Mouse (Mus musculus): ENCODE results near the gene Chaf1b. TPM values are rescaled to one million over a fixed set of nuclear protein-coding genes. Genes with fewer than 3 reads are reported as not detected.

The Chaf1b gene
- 74.8 and 78.9 TPM in 2 replicates for polyA plus RNA-seq (2015; fragmentation: Nextera tagmentation; extraction: Ambion mirVana)

DNA sequence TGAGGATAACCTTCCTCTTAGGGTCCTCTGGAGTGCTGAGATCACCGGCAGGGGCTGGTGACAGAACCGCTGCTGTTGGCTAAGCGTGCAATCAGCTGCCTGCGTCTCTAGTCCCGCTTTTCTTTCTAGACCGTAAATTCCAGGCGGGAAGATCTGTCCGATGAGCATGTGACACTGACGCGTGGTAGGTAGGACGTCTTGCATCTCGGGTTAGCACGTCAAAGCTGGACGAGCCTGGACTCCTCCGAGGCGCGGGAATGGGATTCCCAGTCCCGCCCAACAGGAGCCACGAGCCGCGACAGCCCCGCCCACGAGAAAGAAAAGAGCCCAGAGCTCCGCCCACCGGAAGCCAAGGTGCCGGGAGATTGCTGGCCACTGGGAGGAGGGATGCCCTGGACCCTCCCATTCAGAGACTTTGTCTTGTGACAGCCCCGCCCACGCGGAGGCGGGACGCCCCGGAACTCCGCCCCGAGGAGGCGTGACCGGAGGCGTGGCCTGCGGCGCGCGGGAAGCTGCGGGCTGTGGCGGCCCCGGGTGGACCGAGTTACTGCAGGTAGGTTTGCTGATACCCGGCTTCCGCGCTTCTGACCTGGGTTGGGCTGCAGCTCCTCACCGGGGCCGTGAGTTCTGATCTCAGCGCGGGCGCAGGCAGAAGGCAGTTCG lies at the start of gene Chaf1b:
Gene Chaf1b (plus strand): TSS at position 479 of the 663 bp plus-strand sequence.
- ATAC-seq (replicated peaks; ENCODE audit: low FRiP score), result peak; percentile 94
- WGBS, result under 1% methylated on average over 54 of the region's 54 CpGs
- H3K36me3 ChIP-seq, result peaks cover 18% of the 10 kb centered on the region
- no peaks in the 10 kb centered on the region for H3K27me3 ChIP-seq
- H3K9ac ChIP-seq, result peak within 1 kb of the TSS; percentile 74
- H3K4me2 ChIP-seq, result peak within 1 kb of the TSS; percentile 86
- peak within 1 kb of the TSS; percentile 59 for H3K27ac ChIP-seq
- no peaks in the 10 kb centered on the region for H3K9me3 ChIP-seq (replicated peaks)
- H3K4me3 ChIP-seq (replicated peaks), result peak within 1 kb of the TSS; percentile 79
- peaks cover 28% of the 10 kb centered on the region for H3K4me1 ChIP-seq

DNA sequence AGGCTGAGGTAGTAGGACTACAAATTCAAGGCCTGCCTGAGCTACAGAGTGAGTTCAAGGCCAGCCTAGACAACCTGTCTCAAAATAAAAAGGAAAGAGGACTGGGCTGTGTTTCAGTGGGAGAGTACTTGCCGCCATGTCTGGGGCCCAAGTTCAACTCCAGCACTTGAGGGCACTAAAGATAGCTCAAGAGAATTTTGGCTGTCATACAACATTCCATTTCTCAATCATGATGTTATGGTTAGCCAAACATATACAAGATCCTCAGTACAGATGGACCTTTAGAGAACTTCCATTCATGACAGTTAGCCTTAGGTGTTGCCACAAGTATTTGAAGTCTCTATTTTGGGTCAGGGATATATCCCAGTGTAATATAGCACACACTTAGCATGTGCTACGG lies 49.6 kb upstream of the Chaf1b start:
- Histone ChIP-seq H3K36me3 (no peaks in the 10 kb centered on the region), H3K27me3 (no peaks in the 10 kb centered on the region), H3K27ac (no peak overlapping the region), H3K9ac (no peak overlapping the region), H3K9me3 (replicated peaks) (no peaks in the 10 kb centered on the region), H3K4me1 (peaks cover 39% of the 10 kb centered on the region), H3K4me2 (peak overlapping the region; percentile 70; the same call in 1 of the 2 replicates), H3K4me3 (replicated peaks) (no peak overlapping the region)
- WGBS, result 90% methylated on average over 2 of the region's 2 CpGs
- ATAC-seq (replicated peaks; ENCODE audit: low FRiP score), result no peak

DNA sequence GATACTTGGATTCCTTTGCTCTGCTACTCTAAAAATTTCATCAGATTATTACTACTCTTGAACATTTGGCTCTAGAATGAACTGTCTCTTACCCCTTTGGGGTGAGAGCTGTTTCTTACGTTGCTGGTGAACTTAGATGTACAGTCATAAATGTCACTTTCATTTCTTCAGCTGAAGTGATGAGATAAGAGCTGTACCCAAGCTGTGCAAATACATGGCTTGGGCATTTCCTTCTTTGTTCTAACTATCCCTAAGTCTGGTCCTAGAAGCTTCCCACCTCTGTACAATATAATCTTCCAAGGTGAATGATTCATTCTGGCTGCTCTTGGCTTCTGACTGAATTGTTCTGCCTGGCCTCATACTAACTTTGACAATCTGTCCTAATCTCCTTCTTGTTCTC lies 44.7 kb upstream of the Chaf1b start:
- 89% methylated on average over 1 of the region's 1 CpGs for WGBS
- ATAC-seq (replicated peaks; ENCODE audit: low FRiP score), result no peak
- H3K4me1 ChIP-seq, result peaks cover 9% of the 10 kb centered on the region
- peaks cover 2% of the 10 kb centered on the region for H3K36me3 ChIP-seq
- no peak overlapping the region for H3K27ac ChIP-seq
- H3K4me3 ChIP-seq (replicated peaks), result no peak overlapping the region
- H3K27me3 ChIP-seq, result no peaks in the 10 kb centered on the region
- H3K4me2 ChIP-seq, result no peak overlapping the region
- no peaks in the 10 kb centered on the region for H3K9me3 ChIP-seq (replicated peaks)
- no peak overlapping the region for H3K9ac ChIP-seq

DNA sequence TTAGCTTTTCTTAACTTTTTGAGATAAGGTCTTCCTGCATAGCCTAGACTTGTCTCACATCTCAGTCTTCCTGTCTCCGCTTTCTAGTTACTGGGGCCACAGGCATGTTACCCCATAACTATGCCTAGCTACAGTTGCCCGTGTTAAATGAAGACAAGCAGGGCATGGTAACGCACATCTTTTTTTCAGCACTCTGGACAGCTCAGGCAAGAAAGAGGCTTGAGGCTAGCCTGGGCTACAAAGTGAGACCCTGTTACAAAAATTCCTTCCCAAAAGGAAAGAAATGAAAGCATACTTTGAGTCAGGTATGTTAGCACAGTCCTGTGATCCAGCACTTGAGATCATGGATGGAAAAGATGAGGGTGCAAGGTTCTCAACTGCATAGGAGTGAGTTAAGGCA lies 33.2 kb upstream of the Chaf1b start:
- Histone ChIP-seq H3K4me2 (no peak overlapping the region), H3K4me3 (replicated peaks) (no peak overlapping the region), H3K9ac (no peak overlapping the region), H3K27ac (no peak overlapping the region), H3K4me1 (no peaks in the 10 kb centered on the region), H3K9me3 (replicated peaks) (no peaks in the 10 kb centered on the region), H3K36me3 (peaks cover 93% of the 10 kb centered on the region), H3K27me3 (no peaks in the 10 kb centered on the region)
- 95% methylated on average over 3 of the region's 3 CpGs for WGBS
- no peak for ATAC-seq (replicated peaks; ENCODE audit: low FRiP score)

DNA sequence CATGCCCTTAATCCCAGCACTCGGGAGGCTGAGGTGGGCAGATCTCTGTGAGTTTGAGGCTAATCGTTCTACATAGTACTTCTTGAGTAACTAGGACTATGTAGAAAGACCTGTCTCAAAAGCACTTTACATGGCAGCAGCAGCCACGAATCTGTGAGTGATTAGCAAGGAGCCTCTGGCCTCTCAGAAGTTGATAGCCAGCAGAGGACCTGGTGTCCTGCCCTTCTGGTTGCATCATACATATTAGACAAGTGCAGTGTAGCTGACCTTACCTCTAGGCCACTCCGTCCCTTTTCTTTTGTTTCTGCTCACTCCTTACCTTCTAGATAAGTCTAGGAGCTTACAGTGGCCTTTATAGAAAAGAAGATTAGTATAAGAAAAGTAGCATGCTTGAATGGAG lies 23.7 kb upstream of the Chaf1b start:
- no peak for ATAC-seq (replicated peaks; ENCODE audit: low FRiP score)
- Histone ChIP-seq H3K9ac (no peak overlapping the region), H3K4me2 (no peak overlapping the region), H3K27me3 (no peaks in the 10 kb centered on the region), H3K4me3 (replicated peaks) (no peak overlapping the region), H3K27ac (no peak overlapping the region), H3K9me3 (replicated peaks) (no peaks in the 10 kb centered on the region), H3K4me1 (no peaks in the 10 kb centered on the region), H3K36me3 (peaks cover 86% of the 10 kb centered on the region)
- 90% methylated on average over 4 of the region's 4 CpGs for WGBS

DNA sequence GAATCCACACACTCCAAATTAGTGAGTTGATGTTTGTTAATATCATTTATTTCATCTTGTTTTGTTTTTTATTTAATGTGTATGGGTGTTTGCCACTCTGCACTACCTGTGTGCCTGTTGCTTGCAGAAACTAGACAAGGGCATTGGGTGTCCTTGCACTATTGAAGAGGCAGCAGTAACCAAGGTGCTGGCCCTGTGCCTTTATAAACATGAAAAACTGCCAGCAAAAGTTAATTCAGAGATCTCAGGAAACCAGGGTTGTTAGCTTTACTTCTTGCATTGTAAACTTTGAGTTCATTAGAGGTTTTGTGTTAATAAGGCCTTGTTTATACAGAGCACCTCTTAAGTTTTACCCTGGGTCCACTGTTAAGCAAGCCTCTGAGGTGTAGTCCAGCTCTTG lies 23.0 kb upstream of the Chaf1b start:
- H3K27me3 ChIP-seq, result no peaks in the 10 kb centered on the region
- no peak for ATAC-seq (replicated peaks; ENCODE audit: low FRiP score)
- H3K36me3 ChIP-seq, result peaks cover 87% of the 10 kb centered on the region
- H3K4me2 ChIP-seq, result no peak overlapping the region
- H3K4me3 ChIP-seq (replicated peaks), result no peak overlapping the region
- H3K9ac ChIP-seq, result no peak overlapping the region
- H3K9me3 ChIP-seq (replicated peaks), result no peaks in the 10 kb centered on the region
- no peak overlapping the region for H3K27ac ChIP-seq
- H3K4me1 ChIP-seq, result no peaks in the 10 kb centered on the region

DNA sequence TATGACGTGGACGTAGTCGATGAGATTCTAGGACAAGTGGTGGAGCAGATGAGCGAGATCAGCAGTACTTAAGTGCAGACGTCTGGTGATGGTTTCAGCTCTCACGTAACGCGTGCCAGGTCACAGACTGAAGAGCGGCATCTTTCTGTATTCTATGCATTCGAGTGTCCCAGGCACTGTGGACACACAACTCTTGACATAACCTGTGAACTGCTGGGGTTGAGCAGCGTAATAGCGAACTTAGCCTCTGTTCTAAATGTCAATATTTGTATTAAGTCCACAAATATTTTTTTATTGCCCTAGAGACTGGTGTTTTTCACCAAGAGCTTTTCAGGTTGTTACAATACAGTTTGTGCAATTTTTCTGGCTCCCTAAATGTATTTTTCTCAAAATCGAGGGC lies 8.9 kb upstream of the Chaf1b start:
- Histone ChIP-seq H3K4me2 (no peak overlapping the region), H3K27me3 (no peaks in the 10 kb centered on the region), H3K4me3 (replicated peaks) (no peak overlapping the region), H3K4me1 (no peaks in the 10 kb centered on the region), H3K36me3 (peaks cover 75% of the 10 kb centered on the region), H3K9ac (no peak overlapping the region), H3K27ac (no peak overlapping the region), H3K9me3 (replicated peaks) (no peaks in the 10 kb centered on the region)
- WGBS, result 93% methylated on average over 13 of the region's 13 CpGs
- ATAC-seq (replicated peaks; ENCODE audit: low FRiP score), result no peak

DNA sequence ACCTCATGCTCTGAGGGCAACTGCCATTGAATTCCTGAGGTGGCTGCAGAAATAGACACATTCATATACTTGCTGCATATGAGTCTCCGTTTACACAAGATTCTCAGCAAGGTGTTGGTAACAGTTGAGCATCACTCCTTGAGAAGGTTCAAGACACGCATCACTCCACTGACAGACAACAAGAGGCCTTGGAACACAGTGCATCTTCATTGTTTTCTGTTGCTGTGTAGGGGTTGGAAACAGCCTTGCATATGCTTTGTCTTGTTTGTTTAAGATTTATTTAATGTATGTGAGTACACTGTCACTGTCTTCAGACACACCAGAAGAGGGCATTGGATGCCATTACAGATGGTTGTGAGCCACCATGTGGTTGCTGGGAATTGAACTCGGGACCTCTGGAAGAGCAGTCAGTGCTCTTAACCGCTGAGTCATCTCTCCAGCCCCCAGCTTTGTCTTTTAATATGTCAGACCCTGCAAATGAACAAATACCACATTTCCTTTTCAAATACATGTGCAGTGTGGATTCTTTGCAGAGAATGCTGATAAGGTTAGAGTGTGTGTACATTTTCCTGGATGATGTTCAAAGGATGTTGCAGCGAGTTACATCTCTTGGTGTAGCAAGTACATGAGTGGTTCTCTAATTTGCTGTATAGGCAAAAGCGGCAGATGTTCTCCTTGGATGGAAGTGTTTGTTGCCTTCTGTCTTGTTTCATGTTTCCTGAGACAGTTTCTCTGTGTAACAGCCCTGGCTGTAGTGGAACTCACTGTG lies 5.9 kb upstream of the Chaf1b start:
- WGBS, result 92% methylated on average over 6 of the region's 6 CpGs
- Histone ChIP-seq H3K27ac (no peak overlapping the region), H3K4me2 (no peak overlapping the region), H3K27me3 (no peaks in the 10 kb centered on the region), H3K36me3 (peaks cover 47% of the 10 kb centered on the region), H3K4me1 (no peaks in the 10 kb centered on the region), H3K9ac (no peak overlapping the region), H3K4me3 (replicated peaks) (no peak overlapping the region), H3K9me3 (replicated peaks) (no peaks in the 10 kb centered on the region)
- no peak for ATAC-seq (replicated peaks; ENCODE audit: low FRiP score)

DNA sequence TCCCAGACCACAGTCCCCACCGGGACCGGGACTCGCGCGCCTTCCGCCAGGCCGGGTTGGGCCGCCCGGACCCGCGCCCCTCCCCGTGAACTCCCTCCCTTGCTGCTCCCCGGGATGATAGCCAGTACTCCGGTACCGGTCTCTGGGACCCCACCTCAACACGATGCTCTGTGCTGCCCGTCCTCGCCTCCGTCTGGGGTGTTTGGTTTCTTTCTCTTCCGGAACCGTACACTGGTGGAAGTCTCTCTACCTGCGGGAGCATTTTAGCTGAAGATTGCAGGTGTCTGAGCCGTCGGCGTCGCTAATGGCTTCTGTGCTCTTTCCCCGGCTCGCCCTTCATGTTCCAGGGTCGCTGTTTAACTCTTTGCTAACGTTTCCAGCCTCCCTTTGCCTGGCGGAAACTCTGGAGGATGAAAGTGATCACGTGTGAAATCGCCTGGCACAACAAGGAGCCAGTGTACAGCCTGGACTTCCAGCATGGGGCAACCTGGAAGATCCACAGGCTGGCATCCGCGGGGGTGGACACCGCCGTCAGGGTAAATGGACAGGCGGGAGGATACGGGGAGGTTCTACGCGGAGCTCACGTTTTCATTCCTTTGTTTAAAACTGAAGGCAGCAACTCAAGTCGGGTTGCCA lies 503 bp downstream of the Chaf1b start:
- Histone ChIP-seq H3K9me3 (replicated peaks) (no peaks in the 10 kb centered on the region), H3K27me3 (no peaks in the 10 kb centered on the region), H3K4me2 (peak overlapping the region; percentile 86), H3K4me1 (peaks cover 28% of the 10 kb centered on the region), H3K9ac (peak overlapping the region; percentile 74), H3K27ac (peak overlapping the region; percentile 59), H3K36me3 (peaks cover 24% of the 10 kb centered on the region), H3K4me3 (replicated peaks) (peak overlapping the region; percentile 79)
- ATAC-seq (replicated peaks; ENCODE audit: low FRiP score), result peak; percentile 37; the same call in 1 of the 2 replicates
- WGBS, result under 1% methylated on average over 43 of the region's 43 CpGs

DNA sequence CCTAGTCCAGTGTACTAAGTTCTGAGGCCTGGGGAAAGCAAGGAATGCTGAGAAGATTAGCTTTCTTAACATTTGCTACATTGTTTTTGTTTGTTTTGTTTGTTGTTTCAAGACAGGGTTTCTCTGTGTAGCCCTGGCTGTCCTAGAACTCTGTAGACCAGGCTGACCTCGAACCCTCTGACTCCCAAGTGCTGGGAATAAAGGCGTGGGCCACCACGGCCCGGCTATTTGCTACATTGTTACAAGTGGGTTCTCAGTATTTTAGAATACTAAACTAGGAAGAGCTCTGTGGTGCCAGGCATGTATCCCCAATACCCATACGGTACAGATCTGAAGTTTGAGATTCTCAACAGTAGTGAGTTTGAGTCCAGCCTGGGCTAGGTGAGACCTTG lies 1.0 kb downstream of the Chaf1b start:
- H3K4me2 ChIP-seq, result peak overlapping the region; percentile 86
- peaks cover 30% of the 10 kb centered on the region for H3K36me3 ChIP-seq
- 52% methylated on average over 5 of the region's 5 CpGs for WGBS
- peak overlapping the region; percentile 79 for H3K4me3 ChIP-seq (replicated peaks)
- peaks cover 28% of the 10 kb centered on the region for H3K4me1 ChIP-seq
- H3K27me3 ChIP-seq, result no peaks in the 10 kb centered on the region
- ATAC-seq (replicated peaks; ENCODE audit: low FRiP score), result no peak
- H3K27ac ChIP-seq, result 0 out of 2 replicates have a peak overlapping the region, but pooled peaks have one; percentile 23
- peak overlapping the region; percentile 74 for H3K9ac ChIP-seq
- no peaks in the 10 kb centered on the region for H3K9me3 ChIP-seq (replicated peaks)

DNA sequence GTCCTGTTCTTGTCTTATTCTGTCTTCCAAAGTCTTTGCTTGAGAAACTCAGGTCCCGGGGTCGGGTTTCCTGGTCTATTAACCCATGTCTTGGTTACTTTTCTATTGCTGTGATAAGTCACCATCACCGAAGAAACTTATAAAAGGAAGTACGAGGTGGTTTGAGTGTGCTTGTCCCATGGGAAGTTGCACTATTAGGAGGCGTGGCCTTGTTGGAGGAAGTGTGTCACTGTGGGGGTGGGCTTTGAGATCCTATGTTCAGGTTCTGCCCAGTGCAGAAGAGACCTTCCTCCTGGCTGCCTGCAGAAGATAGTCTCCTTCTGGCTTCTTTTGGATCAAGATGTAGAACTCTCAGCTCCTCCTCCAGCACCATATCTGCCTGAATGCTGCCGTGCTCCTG lies 4.8 kb downstream of the Chaf1b start:
- ATAC-seq (replicated peaks; ENCODE audit: low FRiP score), result no peak
- no peak overlapping the region for H3K4me2 ChIP-seq
- WGBS, result 87% methylated on average over 6 of the region's 6 CpGs
- H3K36me3 ChIP-seq, result peaks cover 67% of the 10 kb centered on the region
- H3K9ac ChIP-seq, result no peak overlapping the region
- no peaks in the 10 kb centered on the region for H3K9me3 ChIP-seq (replicated peaks)
- H3K27me3 ChIP-seq, result no peaks in the 10 kb centered on the region
- peaks cover 23% of the 10 kb centered on the region for H3K4me1 ChIP-seq
- no peak overlapping the region for H3K4me3 ChIP-seq (replicated peaks)
- no peak overlapping the region for H3K27ac ChIP-seq

DNA sequence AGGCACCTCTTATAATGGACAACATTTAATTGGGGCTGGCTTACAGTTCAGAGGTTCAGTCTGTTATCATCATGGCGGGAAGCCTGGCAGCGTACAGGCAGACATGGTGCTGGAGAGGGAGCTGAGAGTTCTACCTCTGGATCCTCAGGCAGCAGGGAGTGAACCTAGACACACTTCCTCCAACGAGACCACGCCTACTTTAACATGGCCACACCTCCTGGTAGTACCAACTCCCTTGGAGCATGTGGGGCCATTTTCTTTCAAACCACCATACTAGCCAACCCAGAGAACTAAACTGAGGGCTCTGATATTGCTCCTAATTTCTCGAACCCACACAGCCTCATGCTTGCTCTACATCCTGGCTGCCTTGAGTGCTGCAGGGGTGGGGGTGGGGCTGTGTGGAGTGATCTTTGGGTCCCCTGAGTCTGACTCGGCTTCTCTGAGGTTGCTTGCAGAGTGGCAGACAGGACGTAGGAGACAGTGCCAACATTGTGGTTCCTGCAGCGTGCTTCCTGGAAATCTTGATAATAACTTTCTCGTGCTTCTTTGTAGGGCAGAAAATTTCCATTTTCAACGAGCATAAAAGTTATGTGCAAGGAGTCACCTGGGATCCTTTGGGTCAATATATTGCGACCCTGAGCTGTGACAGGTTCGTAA lies 7.4 kb downstream of the Chaf1b start:
- H3K27me3 ChIP-seq, result no peaks in the 10 kb centered on the region
- no peak for ATAC-seq (replicated peaks; ENCODE audit: low FRiP score)
- H3K4me3 ChIP-seq (replicated peaks), result no peak overlapping the region
- H3K4me1 ChIP-seq, result peaks cover 3% of the 10 kb centered on the region
- WGBS, result 87% methylated on average over 12 of the region's 12 CpGs
- no peak overlapping the region for H3K9ac ChIP-seq
- H3K4me2 ChIP-seq, result no peak overlapping the region
- H3K9me3 ChIP-seq (replicated peaks), result no peaks in the 10 kb centered on the region
- H3K36me3 ChIP-seq, result peaks cover 93% of the 10 kb centered on the region
- no peak overlapping the region for H3K27ac ChIP-seq
